Mouse (Mus musculus) embryonic facial prominence, embryonic 10.5 days (tissue): ENCODE measurements around the gene Foxn3. TPM values are rescaled to one million over a fixed set of nuclear protein-coding genes. Genes with fewer than 3 reads are reported as not detected.

ENCODE experiments used
- DNase-seq: peaks from one replicate; pipeline ENCODE4 v3.0.0-alpha.2; 2017; ENCODE audit warnings: low spot score
- H3K27ac ChIP-seq: fragments of 300-500 bp; sonication (generic); replicated peaks from 2 replicates; pipeline ENCODE4 v1.5.1; 2016; ENCODE audit warnings: mild to moderate bottlenecking
- H3K27me3 ChIP-seq: fragments of 300-500 bp; sonication (generic); replicated peaks from 2 replicates; pipeline ENCODE4 v1.6.1; 2016; ENCODE audit warnings: low read depth, mild to moderate bottlenecking; ENCODE audit not compliant: poor library complexity, severe bottlenecking
- H3K36me3 ChIP-seq: fragments of 300-500 bp; sonication (generic); replicated peaks from 2 replicates; pipeline ENCODE4 v1.6.1; 2016; ENCODE audit warnings: mild to moderate bottlenecking, moderate library complexity
- H3K4me1 ChIP-seq: fragments of 300-500 bp; sonication (generic); 2 replicates; pipeline ENCODE4 v1.6.1; 2016
- H3K4me3 ChIP-seq: fragments of 300-500 bp; sonication (generic); 2 replicates; pipeline ENCODE4 v1.5.1; 2016; ENCODE audit warnings: mild to moderate bottlenecking, moderate library complexity
- H3K9me3 ChIP-seq: fragments of 300-500 bp; sonication (generic); 2 replicates; pipeline ENCODE4 v1.6.1; 2016; ENCODE audit warnings: mild to moderate bottlenecking
- WGBS: fragments of 180-500 bp; shearing (Covaris S2); methylation state at CpG from one replicate; pipeline ENCODE4 v1.1.7; 2016; 5-methylcytosine and 5-hydroxymethylcytosine counted together
- polyA plus RNA-seq: library from polyadenylated mRNA; unstranded; fragments of >200 nt; fragmentation: Nextera tagmentation; extraction: Ambion mirVana; gene quantifications from 2 replicates; pipeline ENCODE4 v1.2.1, GENCODE M21; 2016

The Foxn3 gene
- polyA plus RNA-seq, 1 experiment from 2014 or later, result 64.7 TPM

DNA sequence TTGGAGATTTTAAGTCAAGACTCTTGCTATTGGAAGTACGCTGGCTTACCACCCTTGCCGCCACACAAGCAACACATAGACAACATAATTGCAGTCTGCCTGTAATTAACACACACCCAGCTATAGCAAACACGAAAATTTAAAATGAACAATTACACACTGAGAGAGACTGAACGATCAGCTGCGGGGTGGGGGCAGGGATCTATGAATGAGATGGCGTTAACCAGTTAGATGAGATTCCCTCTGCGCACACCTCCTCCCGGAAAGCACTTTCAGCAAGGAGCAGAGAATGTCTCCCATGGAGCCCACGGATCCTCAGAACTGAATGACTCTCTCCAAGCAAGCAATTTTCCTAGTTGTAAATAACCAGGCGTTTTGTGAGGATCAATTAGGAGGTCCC, 309.8 kb downstream of the Foxn3 start:
- Histone ChIP-seq H3K27me3 (no peaks in the 10 kb centered on the region), H3K27ac (no peak overlapping the region), H3K36me3 (peaks cover 6% of the 10 kb centered on the region; the same call in 1 of the 2 replicates), H3K4me3 (no peak overlapping the region), H3K4me1 (peaks cover 13% of the 10 kb centered on the region), H3K9me3 (no peaks in the 10 kb centered on the region)
- no peak for DNase-seq
- WGBS, result 83% methylated on average over 10 of the region's 10 CpGs

DNA sequence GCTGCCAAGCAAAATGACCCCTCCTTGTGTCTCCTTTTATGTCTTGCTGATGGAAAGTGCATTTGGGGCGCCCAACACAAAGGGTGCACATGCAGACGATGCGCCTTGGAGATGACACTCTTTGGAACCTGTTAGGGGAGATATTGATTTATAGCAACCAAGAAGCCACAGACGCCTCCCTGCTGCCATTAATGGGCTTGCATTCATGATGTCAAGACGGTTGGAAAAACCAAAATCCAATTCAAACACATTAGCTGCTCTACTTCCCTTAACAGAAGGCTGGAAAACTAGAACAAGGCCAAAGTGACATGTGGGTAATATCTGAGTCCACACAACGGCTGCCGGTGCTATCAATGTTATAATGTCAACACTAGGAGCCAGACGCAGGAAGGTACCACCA, 314.8 kb downstream of the Foxn3 start:
- WGBS, result 89% methylated on average over 8 of the region's 8 CpGs
- Histone ChIP-seq H3K27me3 (no peaks in the 10 kb centered on the region), H3K4me1 (peaks cover 9% of the 10 kb centered on the region), H3K9me3 (no peaks in the 10 kb centered on the region), H3K4me3 (no peak overlapping the region), H3K27ac (no peak overlapping the region), H3K36me3 (peaks cover 6% of the 10 kb centered on the region; the same call in 1 of the 2 replicates)
- no peak for DNase-seq

DNA sequence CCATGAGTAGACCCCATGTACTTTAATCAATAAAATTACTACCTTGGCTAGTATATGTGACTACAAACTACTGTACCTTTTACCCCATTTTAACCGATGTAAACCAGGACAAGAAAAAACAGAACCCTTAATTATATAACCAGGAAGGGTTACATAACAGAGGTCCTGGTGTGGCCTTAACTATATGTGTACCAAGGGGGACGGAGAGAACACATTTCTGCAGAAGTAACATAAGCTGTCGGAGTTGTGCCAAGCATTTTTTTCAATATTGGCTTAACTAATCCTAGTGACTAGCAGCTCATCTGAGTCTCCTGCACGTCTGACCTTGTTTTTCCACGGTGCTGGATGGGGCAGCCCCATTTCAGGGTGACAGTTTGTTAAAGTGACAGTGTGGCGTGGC, 315.4 kb downstream of the Foxn3 start:
- no peaks in the 10 kb centered on the region for H3K27me3 ChIP-seq
- DNase-seq, result no peak
- no peak overlapping the region for H3K27ac ChIP-seq
- no peak overlapping the region for H3K4me3 ChIP-seq
- 75% methylated on average over 6 of the region's 6 CpGs for WGBS
- no peaks in the 10 kb centered on the region for H3K9me3 ChIP-seq
- H3K36me3 ChIP-seq, result peaks cover 6% of the 10 kb centered on the region; the same call in 1 of the 2 replicates
- peaks cover 7% of the 10 kb centered on the region; the same call in 1 of the 2 replicates for H3K4me1 ChIP-seq

DNA sequence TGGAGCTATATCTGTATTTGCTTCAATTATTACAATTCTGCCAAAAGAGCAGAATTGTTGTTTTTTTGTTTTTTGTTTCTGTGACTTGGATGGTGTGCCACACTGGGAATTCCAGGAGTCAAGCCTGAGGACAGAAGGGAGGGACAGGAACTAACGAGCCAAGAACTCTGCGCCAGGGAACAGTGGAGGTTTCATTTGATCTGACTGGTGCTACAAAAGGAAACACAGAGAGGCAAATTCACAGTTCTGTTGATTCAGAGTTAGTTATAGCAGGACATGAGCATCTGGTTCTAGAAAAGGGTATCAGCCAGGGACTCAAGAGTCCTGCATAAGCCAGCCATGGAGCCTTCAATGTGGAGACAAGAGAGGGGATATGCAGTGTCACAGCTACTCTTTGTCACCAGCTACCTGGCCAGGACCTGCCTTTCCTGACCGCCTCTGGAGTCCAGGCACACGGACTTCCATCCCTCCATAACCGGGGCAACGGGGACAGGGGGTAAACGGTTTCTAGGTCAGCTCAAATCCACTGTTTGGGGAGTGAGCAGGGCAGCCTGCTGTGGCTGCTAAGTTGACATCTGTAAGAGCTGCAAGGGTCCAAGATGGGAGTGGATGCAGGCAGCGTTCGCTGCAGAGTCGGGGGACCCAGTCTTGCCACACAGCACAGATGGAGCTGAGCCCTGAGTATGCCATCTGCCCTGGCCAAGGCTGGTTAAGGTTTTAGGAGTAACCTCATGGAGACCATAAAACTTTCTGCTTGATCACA, 316.2 kb downstream of the Foxn3 start:
- Histone ChIP-seq H3K4me3 (no peak overlapping the region), H3K4me1 (peaks cover 7% of the 10 kb centered on the region; the same call in 1 of the 2 replicates), H3K9me3 (no peaks in the 10 kb centered on the region), H3K36me3 (peaks cover 6% of the 10 kb centered on the region; the same call in 1 of the 2 replicates), H3K27ac (no peak overlapping the region), H3K27me3 (no peaks in the 10 kb centered on the region)
- DNase-seq, result no peak
- 78% methylated on average over 10 of the region's 10 CpGs for WGBS

DNA sequence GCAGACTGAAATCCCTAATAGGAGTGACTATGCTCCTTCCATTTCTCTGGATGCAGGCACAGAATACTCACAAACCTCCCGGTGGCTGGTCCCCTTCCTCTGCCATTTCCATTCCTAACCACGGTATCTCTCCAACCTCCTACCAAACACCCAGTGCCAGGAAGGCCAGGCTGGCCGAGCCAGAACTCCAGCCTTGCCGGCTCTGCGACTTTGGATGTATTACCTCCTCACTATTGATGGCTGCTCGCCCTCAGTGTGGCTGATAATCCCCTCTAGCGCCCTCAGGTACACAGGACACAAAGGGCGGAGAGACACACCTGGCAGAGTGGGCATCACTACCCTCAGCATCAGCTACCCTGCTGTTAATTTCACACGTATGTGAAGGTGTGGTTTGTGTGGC, 318.7 kb downstream of the Foxn3 start:
- Histone ChIP-seq H3K27me3 (no peaks in the 10 kb centered on the region), H3K9me3 (no peaks in the 10 kb centered on the region), H3K27ac (no peak overlapping the region), H3K4me1 (peaks cover 10% of the 10 kb centered on the region), H3K36me3 (no peaks in the 10 kb centered on the region), H3K4me3 (no peak overlapping the region)
- DNase-seq, result no peak
- WGBS, result 90% methylated on average over 9 of the region's 9 CpGs

DNA sequence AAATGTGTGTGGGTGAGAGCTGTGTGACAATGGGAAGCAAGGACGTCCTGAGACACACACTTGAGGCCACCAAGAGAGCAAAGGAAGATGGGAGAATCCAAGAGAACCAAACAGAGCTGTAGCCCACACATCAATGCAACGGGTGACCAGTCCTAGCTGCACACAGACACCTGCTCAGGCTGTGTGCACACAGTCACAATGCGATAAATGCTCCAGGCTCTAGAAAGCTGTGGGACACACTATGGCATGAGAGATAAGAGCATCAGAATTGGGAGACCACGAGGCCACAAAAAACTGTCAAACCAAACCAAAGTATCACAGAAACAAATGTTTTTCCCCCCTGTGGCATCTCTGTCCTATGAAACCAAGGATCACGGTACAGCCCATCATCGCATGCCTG, 319.1 kb downstream of the Foxn3 start:
- DNase-seq, result no peak
- H3K9me3 ChIP-seq, result no peaks in the 10 kb centered on the region
- H3K4me1 ChIP-seq, result peaks cover 10% of the 10 kb centered on the region
- H3K4me3 ChIP-seq, result no peak overlapping the region
- no peaks in the 10 kb centered on the region for H3K36me3 ChIP-seq
- 91% methylated on average over 6 of the region's 6 CpGs for WGBS
- no peaks in the 10 kb centered on the region for H3K27me3 ChIP-seq
- H3K27ac ChIP-seq, result no peak overlapping the region

DNA sequence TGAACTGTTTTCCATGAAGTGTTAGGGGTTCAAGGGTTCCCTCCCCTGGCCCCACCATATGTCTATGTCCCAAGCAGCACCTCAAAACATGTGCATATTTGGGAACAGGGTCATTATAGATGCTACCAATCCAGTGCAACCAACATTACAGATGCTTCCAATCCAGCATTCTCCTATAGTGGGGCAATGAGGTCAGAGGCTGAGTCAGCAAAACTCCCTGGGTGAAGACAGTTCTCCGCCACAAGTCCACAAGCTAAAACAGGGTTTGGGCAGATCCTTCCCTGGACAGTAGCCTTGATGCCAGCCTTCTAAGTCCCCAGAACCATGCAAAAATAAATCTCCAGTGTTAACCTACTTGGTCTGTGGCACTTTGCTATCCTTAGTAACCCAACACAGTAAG, 320.1 kb downstream of the Foxn3 start:
- 93% methylated on average over 1 of the region's 1 CpGs for WGBS
- no peaks in the 10 kb centered on the region for H3K9me3 ChIP-seq
- H3K4me1 ChIP-seq, result peaks cover 10% of the 10 kb centered on the region
- H3K36me3 ChIP-seq, result no peaks in the 10 kb centered on the region
- DNase-seq, result no peak
- no peak overlapping the region for H3K27ac ChIP-seq
- no peak overlapping the region for H3K4me3 ChIP-seq
- no peaks in the 10 kb centered on the region for H3K27me3 ChIP-seq

DNA sequence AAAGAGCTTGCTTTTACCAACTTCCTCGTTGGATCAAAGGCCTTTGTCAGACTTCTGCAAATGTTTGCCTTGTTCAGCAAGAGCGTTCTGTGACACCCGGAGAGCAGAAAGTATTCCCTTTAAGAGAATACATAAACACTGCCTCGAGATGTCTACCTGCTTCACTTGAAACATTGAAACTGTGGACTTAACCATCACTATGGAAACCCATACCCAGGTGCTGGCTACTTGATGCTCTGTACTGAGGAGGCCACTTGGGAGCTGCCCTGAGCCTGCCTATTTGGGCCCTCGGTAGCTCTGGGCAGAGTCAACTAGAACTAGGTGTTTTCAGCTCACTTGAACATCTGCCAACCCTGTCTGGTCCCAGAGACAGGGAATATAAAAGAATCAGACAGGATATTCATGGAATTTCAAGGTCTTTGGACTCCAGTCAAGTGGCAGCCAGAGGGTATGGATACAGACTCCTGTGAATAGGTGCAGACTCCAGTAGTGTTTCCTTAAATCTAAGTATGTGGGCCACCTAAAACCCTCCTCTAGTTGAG, 323.1 kb downstream of the Foxn3 start:
- Histone ChIP-seq H3K27ac (no peak overlapping the region), H3K27me3 (no peaks in the 10 kb centered on the region), H3K4me1 (peaks cover 15% of the 10 kb centered on the region), H3K9me3 (no peaks in the 10 kb centered on the region), H3K4me3 (no peak overlapping the region), H3K36me3 (no peaks in the 10 kb centered on the region)
- WGBS, result 82% methylated on average over 5 of the region's 5 CpGs
- no peak for DNase-seq

DNA sequence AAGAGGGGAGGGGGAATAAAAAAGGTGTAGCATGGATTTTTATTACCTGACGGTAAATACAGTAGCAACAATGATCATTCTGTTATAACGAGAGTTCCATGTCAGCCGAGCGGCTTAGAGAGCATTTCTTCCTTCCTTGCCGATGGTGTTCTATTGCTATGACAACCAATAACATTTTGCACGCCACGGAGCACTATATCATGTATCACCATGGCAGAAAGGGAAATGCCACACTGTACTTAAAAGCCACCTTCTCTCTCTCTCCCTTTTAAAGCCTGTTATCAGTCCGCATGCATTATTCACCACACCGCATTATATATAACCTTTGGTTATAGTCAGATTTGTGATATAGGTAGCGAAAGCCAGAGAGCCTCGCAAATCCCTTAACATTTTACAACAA, 323.6 kb downstream of the Foxn3 start:
- 92% methylated on average over 11 of the region's 11 CpGs for WGBS
- Histone ChIP-seq H3K27me3 (no peaks in the 10 kb centered on the region), H3K4me1 (peaks cover 19% of the 10 kb centered on the region), H3K4me3 (no peak overlapping the region), H3K27ac (no peak overlapping the region), H3K9me3 (no peaks in the 10 kb centered on the region), H3K36me3 (no peaks in the 10 kb centered on the region)
- no peak for DNase-seq

DNA sequence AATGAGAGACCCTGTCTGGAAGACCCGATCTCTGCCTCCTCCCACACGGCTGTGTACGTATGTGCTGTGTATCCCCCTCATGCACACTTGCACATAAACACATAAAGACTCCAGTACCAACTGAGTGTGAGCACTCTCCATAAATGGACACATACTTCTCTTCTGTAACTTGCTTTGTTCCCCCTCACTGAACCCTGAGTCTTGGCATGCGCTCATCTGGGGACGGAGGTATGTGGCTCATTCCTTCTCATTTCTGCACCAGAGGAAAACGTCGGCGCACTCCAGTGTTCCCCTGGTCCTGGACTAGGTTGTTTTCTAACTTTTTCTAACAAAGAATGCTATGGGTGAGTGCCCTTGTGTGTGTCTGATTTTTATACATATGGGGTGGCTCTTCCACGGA, 325.9 kb downstream of the Foxn3 start:
- Histone ChIP-seq H3K4me1 (peaks cover 35% of the 10 kb centered on the region), H3K9me3 (no peaks in the 10 kb centered on the region), H3K27me3 (no peaks in the 10 kb centered on the region), H3K4me3 (no peak overlapping the region), H3K27ac (no peak overlapping the region), H3K36me3 (no peaks in the 10 kb centered on the region)
- no peak for DNase-seq
- 94% methylated on average over 9 of the region's 9 CpGs for WGBS

DNA sequence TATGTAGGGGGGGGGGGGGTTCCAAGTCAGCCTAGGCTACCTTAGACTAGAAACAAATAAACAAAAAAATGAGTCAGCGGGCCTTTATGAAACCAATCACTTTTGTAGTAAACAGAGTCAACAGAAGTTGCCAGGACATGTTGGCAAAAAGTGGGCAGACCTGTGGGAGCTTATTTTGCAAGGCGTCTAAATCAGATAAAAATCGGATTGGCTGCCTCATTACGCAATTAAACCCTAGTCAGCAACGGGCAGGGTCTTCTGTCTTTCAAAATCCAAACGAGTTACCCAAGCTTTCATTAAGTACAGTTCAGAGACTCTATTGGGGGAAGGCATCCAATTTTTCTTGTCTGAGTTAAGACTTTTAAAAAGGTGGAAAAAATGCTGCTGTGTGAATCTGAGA, 329.0 kb downstream of the Foxn3 start:
- Histone ChIP-seq H3K36me3 (no peaks in the 10 kb centered on the region), H3K9me3 (no peaks in the 10 kb centered on the region), H3K27me3 (no peaks in the 10 kb centered on the region), H3K4me1 (peaks cover 58% of the 10 kb centered on the region), H3K27ac (no peak overlapping the region), H3K4me3 (no peak overlapping the region)
- WGBS, result 73% methylated on average over 6 of the region's 6 CpGs
- no peak for DNase-seq

DNA sequence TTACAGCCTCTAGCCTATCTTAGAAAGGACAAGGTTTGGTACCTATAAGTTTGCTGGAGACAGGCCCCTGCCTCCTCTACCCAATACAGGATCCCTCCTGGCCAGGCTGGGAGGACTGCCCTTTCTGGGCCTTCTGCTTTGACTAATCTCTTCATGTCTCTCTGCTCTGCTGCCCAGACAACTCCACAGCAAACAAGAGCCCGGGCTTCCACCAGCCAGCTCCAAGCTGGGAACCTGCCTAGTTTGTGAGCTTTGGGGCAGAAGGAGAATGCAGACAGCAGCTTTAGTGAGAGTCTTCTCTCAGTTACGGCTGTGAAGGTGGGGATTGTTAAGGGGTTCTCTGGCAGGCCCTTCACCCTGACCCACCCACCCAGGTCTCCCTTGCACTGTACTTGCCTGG, 330.0 kb downstream of the Foxn3 start:
- Histone ChIP-seq H3K9me3 (no peaks in the 10 kb centered on the region), H3K4me3 (no peak overlapping the region), H3K36me3 (no peaks in the 10 kb centered on the region), H3K27me3 (no peaks in the 10 kb centered on the region), H3K27ac (0 out of 2 replicates have a peak overlapping the region, but pooled peaks have one; percentile 6), H3K4me1 (peaks cover 67% of the 10 kb centered on the region)
- DNase-seq, result no peak
- 74% methylated on average over 2 of the region's 2 CpGs for WGBS

DNA sequence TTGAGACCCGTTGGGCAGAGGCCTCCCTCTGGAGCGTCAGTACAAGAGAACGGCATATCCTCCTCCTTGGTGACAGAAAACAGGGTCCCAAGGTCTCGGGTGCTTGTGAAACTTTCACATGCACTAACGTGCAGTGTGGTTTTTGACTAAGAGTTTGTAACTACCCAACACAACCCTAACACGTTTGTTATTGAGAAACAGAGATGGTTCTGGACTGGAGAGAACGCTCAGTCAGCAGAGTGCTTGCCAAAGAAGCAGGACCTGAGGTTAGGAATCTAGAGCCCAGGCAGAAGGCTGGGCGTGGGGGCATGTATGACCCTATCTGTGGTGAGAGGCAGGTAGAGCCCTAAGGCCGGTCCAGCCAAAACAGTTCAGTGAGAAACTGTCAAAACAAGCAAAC, 330.9 kb downstream of the Foxn3 start:
- H3K9me3 ChIP-seq, result no peaks in the 10 kb centered on the region
- H3K4me1 ChIP-seq, result peaks cover 73% of the 10 kb centered on the region
- DNase-seq, result no peak
- no peaks in the 10 kb centered on the region for H3K27me3 ChIP-seq
- no peak overlapping the region for H3K4me3 ChIP-seq
- H3K27ac ChIP-seq, result no peak overlapping the region
- WGBS, result 79% methylated on average over 9 of the region's 9 CpGs
- no peaks in the 10 kb centered on the region for H3K36me3 ChIP-seq
